Mouse (Mus musculus) brain, adult 2 months (tissue): ENCODE data around the gene Mxd3.
A peak's percentile ranks its signal among the peaks of the same experiment; 100 is the strongest.

Experiments
- DNase-seq: peaks from one replicate; pipeline ENCODE4 v3.0.0; 2011; ENCODE audit warnings: low read depth, low spot score

Mxd3 gene

DNA sequence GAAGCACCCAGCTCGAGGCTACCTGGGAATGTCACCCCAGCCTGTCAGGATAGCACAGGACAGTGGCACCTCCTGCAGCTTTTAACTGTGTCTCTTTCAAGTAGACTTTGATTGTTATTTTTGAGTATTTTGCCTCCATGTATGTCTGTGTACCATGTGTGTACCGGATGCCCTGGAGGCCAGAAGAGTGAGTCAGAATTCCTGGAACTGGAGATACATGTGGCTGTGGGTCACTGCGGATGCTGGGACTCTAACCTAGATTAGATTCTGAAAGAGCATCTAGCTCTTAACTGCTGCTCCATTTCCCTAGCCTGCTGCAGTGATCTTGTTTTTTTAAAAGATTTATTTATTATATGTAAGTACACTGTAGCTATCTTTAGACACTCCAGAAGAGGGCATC is 2.7 kb upstream of the Mxd3 start:
- no peak for DNase-seq

DNA sequence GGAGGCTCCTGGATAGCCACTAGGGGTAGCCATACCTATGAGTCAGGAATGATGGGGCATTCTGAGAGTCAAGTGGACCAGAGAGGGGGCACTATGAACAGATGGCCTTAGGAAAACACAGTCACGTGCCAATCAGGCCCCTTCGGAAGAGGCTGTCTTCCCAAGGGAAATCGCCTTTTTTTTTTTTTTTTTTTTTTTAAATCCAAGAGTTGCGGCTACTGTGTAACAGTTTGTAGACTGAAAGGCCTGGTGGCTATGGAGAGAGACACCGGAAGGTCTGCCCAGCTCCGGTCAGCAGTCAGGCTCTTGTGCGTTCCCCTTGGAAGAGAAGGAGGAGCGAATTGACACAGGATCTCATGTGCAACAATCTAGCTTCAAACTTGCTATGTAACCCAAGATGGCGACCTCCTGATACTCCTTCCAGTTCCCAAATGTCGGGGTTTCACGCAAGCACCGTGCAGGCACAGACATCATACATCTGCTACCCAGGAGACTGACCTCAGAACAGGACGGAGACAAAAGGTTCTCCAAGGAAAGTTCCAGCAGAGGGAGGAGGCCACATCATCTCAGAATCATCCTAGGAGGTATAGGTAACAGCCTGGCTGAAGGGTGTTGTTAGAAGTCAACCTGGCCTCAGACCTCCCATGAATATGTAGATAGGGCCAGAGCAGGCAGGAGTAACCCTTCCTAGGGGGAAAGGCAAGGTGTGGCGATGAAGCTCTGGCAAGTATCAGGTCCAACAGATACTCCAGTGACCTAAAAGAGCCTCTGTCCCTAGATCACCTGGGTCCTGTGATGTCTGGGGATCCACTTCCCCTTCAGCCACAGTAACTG is 1.2 kb upstream of the Mxd3 start:
- no peak for DNase-seq

DNA sequence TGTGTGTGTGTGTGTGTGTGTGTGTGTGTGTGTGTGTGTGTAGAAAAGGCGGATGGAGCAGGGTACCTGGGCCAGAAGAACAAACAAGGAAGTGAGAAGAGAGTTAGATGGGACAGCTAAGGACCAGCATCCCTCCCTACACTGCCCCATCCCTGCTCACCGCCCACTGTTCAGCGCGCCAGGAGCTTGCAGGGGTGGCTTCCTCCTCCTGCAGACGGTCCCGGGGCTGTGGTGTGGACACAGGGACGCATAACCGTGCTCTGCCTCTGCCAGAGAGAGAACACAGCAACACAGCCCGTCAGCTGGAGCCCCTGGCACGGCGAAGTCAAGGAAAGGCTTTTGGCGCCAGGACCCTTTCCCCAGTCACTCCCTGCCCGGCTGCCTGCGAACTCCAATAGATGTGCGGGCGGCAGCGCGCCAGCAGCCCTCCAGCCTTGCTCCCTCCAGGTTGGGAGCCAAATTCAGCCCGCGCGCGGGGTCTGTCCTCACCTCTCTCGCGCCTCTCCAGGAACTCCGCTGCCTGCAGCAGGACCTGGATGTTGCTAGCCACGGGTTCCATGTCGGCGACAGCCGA is 427 bp downstream of the Mxd3 start:
- DNase-seq: no peak

DNA sequence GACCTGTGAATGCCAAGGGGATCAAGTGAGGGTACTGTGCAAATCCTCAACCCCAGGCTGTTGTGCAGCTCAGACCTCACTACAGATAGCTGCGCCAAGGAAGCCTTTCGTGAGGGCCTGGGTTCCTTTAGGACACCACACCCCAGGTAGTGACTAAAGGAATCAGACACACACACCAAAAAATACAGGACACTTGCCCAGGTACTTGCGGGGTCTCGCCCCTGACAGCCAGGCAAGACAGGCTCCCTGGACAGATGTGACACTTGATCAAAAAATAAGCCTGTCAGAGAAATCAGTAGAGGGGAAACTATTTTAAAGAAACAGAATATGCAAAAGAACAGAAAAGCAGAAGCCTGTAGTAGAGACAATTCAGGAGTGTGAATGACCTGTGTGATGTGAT is 982 bp downstream of the Mxd3 start:
- no peak for DNase-seq

DNA sequence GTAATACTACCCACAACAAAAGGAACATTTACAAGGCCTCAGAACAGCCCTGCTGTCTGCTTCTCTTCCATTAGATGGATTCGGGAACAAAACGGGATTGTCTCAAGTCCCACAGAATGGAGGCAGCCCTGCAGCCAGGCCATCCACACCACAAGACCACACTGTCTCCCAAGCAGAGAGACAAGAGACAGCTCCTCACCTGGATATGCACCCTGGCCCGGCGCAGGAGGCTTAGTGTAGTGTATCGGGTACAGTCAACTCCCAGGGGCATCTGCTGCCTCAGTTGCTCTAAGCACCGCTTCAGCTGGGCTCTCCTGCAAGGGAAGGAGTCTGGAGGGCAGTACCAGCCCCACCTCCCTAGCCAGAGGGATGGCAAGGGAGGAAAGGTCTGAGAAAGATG is 1.5 kb downstream of the Mxd3 start:
- no peak for DNase-seq

DNA sequence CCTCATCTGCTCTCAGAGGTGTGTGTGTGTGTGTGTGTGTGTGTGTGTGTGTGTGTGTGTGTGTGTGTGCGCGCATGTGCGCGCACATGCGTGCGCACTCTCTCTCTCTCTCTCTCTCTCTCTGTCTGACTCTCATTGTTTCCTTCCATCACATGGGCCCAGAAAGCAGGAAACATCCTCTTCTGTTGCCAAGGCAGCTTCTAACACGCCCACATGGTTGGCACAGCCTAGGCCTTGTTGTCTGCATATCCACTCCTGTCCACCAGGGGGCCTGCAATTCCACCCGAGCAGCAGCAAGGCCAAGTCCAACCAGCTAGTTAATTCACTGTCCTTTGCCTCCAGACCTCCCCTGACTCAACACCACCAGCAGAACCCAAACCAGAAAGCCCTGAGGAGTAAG is 2.0 kb downstream of the Mxd3 start:
- peak; percentile 98 for DNase-seq

DNA sequence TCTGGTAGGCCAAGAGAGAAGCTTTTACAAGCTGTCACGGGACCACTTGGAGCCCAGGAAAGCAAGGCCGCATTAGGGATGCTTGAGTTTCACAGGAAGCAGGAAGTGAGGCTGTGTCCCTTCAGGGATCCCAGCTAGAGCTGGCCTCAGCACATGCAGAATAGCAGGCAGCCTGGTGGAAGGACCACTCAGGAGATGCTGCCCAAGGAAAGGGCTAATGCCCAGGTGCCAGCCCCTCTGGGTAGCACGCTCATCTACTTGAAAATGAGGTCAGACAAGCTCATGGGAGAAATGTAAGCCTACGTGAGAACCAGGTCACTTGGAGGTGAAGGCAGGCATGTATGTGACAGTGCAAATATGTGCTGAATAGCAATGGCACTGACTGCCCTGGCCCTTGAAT is 2.5 kb downstream of the Mxd3 start:
- DNase-seq: no peak

DNA sequence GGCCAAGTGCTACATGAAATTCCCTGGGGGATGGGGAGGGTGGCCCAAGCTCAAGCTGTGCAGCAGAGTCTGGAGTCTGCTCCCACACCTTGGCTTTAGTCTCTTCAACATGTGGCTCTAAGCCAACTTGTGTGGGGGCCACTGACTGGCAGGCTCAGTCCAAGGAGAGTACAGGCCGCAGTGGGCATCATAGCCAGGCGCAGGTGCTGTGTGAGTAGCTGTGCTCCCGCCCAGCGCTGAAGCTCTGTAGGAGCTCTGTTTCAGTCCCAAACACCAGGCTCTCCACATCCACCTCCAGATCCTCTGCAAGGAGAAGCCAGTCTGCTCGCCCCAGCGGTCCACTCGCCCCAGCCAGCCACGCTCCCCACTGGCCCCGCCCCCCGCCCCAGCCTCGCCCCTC is 4.0 kb downstream of the Mxd3 start:
- DNase-seq: peak; percentile 75

DNA sequence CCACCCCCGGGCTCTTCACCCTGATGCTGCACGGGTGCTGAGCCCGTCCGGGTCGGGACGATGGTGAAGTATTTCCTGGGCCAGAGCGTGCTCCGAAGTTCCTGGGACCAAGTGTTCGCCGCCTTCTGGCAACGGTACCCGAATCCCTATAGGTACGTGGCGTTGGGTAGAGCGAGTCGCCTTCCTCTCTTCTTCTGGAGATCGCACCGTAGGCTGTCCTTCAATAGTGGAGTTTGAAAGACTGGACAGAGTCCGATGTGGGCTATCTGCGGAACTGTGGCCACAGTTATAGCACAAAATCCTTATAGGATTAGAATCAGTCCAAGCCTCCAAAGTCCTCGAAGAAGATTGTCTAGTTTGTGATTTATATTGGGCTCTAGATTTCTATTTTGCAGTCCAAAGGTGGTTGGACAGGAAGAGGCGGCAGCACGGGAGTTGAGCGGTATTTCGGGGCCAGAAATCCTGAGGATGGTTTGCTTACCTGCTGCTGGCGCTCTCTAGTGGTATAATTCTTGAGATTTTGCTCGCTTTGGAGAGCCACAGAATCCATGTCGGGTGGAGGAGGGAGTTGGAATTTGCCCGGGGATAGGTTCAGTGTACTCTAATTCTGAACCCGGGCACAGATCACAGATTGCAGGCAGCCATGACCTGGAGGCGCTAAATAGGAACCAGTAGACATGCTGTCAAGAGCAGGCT is 7.3 kb downstream of the Mxd3 start:
- peak; percentile 87 for DNase-seq

DNA sequence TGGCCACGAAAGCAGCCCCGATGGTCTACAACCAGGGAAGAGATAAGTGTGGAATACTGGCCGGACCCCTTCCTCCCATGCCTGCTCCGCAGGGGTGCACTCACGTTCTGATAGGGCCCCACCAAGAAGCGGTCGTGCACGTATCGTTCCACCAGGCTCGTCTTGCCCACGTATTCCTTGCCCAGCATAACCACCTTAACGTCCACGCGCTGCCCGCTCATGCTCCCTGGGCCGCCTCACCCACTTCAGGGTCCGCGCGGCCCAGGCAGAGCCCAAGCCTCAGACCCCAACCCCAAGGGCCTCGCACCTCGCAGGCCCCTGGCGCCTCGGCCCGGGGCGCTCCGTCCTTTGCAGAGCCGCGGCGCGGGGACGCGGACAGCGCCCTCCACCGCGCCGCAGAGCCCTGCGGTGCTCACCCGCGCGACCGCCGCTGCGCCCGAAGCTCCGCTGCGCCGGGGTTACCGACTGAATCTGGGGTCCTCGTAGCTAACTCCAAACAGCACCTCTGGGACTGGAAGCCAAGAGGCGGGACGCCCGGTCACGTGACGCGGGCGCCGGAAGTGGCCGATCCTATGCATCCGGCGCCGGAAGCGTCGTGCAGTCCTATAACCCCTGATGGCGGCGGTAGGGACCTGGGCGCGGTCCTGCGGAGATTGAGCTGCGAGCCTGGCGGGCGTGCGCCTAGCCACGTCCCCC is 8.0 kb downstream of the Mxd3 start, which contains the start of gene Rab24:
Rab24 (minus strand) TSS at position 513 of the 696 bp plus-strand sequence.
- peak; percentile 91 for DNase-seq

DNA sequence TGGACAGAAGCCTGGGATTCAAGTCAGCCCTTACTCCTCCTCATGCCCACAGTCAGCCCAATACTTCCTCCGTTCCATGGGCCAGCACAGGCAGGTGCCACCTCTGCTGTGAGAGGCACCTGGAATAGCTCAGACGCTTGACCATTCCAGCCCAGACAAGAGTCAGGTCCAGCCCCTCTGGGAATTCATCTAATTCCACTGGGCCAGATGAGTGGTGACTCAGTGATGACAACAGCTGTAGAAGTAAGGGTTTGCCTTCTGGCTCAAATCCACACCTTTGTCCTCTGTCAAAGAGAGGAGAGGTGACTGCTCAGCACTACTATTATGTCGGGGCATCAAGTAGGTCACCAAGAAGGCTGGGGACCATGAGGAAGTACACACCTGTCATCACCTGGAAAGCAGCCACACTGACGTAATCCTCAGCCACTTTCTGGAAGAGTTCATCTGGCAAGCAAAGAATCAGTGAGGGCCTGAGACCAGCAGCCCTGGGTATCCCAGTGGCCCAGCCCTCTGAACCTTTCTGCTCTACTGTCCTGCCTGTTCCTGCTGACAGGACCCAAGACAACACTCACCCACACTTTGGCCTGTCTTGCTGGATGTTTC is 9.6 kb downstream of the Mxd3 start, which contains the start of gene Prelid1:
Prelid1 (plus strand) TSS at position 570 of the 603 bp plus-strand sequence.
- peak; percentile 49 for DNase-seq

DNA sequence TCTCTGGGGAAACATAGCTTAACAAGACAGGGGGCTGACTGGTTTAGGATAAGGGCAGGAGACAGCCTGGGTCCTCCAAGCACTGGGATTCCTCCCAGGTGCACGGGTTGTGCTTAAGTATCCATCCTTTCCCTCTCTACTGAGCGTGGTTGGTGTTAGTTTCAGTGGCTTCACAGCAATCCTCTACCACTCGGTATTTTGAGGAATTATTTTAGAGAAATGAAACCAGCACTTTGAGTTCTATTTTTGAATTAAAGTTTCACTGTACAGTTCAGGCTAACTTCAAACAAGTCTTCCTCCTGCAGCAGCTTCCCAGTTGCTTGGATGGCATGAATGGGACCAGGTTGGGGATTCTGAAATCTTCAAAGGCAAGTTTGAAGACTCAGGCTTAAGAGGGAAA is 11.3 kb downstream of the Mxd3 start:
- no peak for DNase-seq

DNA sequence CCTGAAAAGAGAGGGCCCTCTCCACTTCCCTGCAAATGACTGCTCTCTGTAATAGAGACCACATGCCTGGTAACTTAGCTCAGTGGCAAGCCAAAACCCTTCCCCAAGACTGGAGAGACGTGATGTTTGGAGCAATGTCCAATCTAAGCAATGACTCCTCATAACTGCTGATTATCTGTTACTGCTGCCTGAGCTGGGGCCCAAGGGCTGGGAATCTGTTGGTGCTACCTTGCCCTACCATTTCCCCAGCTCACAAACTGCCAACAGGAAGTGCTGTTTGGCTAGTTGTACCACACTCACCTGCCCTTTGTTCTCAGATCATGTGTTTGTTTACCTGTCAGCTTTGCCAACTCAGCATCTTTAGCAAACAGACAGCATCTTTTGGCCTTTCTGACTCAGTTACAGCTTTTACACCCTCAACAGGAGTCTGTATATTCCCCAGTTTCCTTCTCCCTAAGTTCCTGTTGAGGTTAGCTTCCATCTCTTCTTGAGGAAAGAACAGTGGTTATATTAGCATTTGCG is 14.7 kb downstream of the Mxd3 start:
- no peak for DNase-seq

DNA sequence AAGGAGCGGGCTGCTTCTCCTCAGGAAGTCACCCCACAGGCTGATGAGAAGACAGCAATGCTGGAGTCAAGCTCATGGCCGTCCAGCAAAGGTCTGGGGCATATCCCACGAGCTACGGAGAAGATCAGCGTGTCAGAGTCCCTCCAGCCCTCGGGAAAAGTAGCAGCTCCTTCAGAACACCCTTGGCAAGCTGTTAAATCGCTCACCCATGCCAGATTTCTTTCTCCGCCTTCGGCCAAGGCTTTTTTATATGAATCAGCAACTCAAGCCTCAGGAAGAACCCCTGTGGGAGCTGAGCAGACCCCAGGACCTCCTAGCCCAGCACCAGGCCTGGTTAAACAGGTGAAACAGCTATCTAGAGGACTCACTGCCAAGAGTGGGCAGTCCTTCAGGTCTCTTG is 16.6 kb downstream of the Mxd3 start:
- no peak for DNase-seq

DNA sequence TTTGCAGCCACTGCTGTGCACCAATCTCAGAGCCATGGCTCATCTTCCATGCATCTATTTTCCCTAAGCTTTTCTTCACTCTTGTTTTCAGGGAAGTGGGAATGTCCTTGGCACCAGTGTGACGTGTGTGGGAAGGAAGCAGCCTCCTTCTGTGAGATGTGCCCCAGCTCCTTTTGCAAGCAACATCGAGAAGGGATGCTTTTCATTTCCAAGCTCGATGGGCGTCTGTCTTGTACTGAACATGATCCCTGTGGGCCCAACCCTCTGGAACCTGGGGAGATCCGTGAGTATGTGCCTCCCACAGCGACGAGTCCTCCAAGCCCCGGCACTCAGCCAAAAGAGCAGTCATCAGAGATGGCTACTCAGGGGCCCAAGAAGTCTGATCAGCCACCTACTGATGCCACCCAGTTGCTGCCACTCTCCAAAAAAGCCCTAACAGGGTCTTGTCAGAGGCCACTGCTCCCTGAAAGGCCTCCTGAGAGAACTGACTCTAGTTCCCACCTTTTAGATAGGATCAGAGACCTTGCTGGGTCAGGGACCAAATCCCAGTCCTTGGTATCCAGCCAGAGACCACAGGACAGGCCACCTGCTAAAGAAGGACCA is 17.5 kb downstream of the Mxd3 start:
- DNase-seq: peak; percentile 83

DNA sequence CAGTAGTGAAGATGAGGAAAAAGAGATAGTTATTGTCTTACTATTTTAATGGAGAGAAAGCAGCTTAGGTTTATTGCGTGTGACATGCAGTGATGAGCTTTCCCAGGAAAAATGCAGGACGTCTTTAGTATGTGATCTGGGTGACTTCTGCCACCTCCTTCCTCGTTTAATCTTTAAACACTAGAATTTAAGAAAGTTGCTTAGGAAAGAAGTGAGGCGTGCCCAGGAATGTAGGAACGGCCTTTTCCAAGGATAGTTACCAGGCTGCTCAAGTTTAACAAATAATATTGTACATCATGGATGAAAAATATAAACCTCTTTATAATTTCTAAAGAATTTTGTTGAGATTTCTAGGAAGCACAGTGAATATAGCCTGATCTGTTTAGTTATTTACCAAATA is 28.7 kb downstream of the Mxd3 start:
- DNase-seq: no peak

DNA sequence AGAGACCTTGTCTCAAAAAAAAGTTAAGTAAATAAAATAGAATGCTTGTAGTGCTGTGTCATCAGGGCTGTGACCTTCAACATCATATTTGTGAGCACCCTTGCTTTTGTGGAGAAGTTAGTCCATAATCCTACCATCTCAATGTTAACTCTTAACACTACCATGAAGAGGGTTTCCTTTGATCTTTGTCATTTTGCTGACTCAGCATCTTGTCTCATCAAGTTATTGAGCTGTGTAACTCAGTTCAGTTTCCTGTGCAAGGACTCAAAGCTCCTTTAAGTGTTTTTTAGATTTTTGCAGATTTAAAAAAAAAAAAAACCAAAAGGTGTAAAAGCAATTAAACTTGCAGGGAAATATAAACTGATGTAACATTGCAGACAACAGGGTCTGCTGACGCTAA is 32.9 kb downstream of the Mxd3 start:
- no peak for DNase-seq

DNA sequence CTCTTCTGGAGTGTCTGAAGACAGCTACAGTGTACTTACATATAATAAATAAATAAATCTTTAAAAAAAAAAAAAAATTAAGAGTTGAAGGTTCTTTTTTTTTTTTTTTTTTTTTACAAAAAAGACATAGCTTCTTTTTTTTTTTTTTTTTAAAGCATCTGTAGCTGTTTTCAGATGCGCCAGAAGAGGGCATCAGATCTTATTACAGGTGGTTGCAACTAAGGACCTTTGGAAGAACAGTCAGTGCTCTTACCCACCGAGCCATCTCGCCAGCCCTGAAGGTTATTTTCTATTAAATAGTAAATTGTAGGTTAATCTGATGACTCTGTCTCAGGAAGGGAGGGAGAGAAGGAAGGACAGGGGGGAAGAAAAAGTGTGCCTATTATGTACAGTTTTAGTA is 40.8 kb downstream of the Mxd3 start:
- peak; percentile 41 for DNase-seq

DNA sequence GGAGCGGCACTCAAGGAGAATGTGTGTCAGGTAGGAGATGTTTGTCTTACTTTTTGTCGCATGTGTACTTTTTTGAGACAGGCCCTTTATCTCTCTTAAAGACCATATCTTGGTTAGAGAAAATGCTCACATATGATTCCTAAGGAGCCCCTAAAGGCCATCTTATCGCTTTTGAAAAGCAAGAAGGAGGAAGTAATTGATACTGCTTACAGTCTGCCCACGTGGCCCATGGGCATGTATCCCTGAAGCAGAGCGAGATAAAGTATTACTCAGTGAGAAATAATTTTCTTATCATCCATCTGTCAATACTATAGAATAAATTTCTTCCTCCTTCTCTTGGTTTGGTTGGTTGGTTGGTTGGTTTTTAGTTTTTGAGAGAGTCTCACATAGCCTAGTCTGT is 52.0 kb downstream of the Mxd3 start:
- no peak for DNase-seq

DNA sequence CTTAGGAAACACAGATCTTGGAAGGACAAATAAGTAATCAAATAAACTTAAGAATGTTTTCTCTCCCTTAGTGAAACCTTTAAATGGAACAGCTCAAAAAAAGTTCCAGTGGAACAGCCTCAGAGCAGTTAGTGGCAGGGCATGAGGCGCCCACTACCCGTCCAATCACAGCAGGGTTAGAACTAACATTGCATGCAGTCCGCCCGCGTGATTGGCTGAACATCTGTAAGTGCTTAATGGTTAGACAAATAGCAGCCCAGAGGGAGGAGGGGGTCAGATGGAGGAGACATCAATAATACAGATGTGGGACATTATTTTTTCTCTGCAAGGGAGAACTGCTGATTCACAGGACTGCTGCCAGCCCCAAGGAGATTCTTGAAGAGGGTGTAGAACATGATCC is 52.4 kb downstream of the Mxd3 start:
- DNase-seq: no peak
